Mouse (Mus musculus) kidney, embryonic 14.5 days (tissue): ENCODE measurements around the gene Map10. TPM values are rescaled to one million over a fixed set of nuclear protein-coding genes. Genes with fewer than 3 reads are reported as not detected.
A peak's percentile ranks its signal among the peaks of the same experiment; 100 is the strongest.

ENCODE experiments used
- ATAC-seq: fragments of 200-750 bp; cut with Nextera tagmentation; 2 replicates; pipeline ENCODE4 v1.8.0; 2017; ENCODE audit warnings: moderate number of reproducible peaks, mild to moderate bottlenecking, moderate TSS enrichment, moderate library complexity; ENCODE audit not compliant: low FRiP score, low TSS enrichment
- H3K27ac ChIP-seq: fragments of 300-500 bp; sonication (generic); 2 replicates; pipeline ENCODE4 v1.5.1; 2014; ENCODE audit warnings: low read depth, mild to moderate bottlenecking, low read length, moderate library complexity, mixed read lengths
- H3K27me3 ChIP-seq: fragments of 300-500 bp; sonication (generic); 2 replicates; pipeline ENCODE4 v1.6.1; 2014; ENCODE audit warnings: mild to moderate bottlenecking, low read length; ENCODE audit not compliant: control insufficient read depth, insufficient read depth
- H3K36me3 ChIP-seq: fragments of 300-500 bp; sonication (generic); 2 replicates; pipeline ENCODE4 v1.6.1; 2014; ENCODE audit warnings: low read length, mixed read lengths; ENCODE audit not compliant: control insufficient read depth, insufficient read depth
- H3K4me1 ChIP-seq: fragments of 300-500 bp; sonication (generic); 2 replicates; pipeline ENCODE4 v1.6.1; 2014; ENCODE audit warnings: low read length, mixed read lengths; ENCODE audit not compliant: control insufficient read depth, insufficient read depth
- H3K4me2 ChIP-seq: fragments of 300-500 bp; sonication (generic); replicated peaks from 2 replicates; pipeline ENCODE4 v1.6.1; 2014; ENCODE audit warnings: low read depth, mild to moderate bottlenecking, low read length
- H3K4me3 ChIP-seq: fragments of 300-500 bp; sonication (generic); 2 replicates; pipeline ENCODE4 v1.5.1; 2014; ENCODE audit warnings: mild to moderate bottlenecking, low read length
- H3K9ac ChIP-seq: fragments of 300-500 bp; sonication (generic); 2 replicates; pipeline ENCODE4 v1.6.1; 2014; ENCODE audit warnings: low read depth, mild to moderate bottlenecking, low read length, moderate library complexity
- H3K9me3 ChIP-seq: fragments of 300-500 bp; sonication (generic); 2 replicates; pipeline ENCODE4 v1.6.1; 2016; ENCODE audit warnings: low read length; ENCODE audit not compliant: control insufficient read depth
- WGBS: fragments of 180-500 bp; shearing (Covaris S2); extraction: QIAGEN DNeasy Blood & Tissue Kit; methylation state at CpG from one replicate; pipeline ENCODE4 v1.1.7; 2014; 5-methylcytosine and 5-hydroxymethylcytosine counted together
- polyA plus RNA-seq: library from polyadenylated mRNA; unstranded; fragments of >200 nt; fragmentation: Nextera tagmentation; extraction: Ambion mirVana; gene quantifications from 2 replicates; pipeline ENCODE4 v1.2.1, GENCODE M21; 2014

The Map10 gene
- polyA plus RNA-seq, 1 experiment from 2014 or later = 6.8 TPM

- H3K36me3 ChIP-seq = no peaks in the 10 kb centered on the region
- H3K4me1 ChIP-seq = peaks cover 9% of the 10 kb centered on the region
- no peak overlapping the region for H3K4me2 ChIP-seq
- no peaks in the 10 kb centered on the region for H3K27me3 ChIP-seq
- peaks cover 6% of the 10 kb centered on the region for H3K9me3 ChIP-seq
- WGBS = 36% methylated on average over 2 of the region's 2 CpGs
- no peak overlapping the region for H3K4me3 ChIP-seq
- no peak overlapping the region for H3K9ac ChIP-seq
- ATAC-seq = no peak
- H3K27ac ChIP-seq = no peak overlapping the region
Observed at GRCm38 (mm10) chr8:125665876-125666186, 3.8 kb upstream of the Map10 start.

- H3K4me3 ChIP-seq = no peak overlapping the region
- no peak overlapping the region for H3K27ac ChIP-seq
- no peaks in the 10 kb centered on the region for H3K27me3 ChIP-seq
- 30% methylated on average over 5 of the region's 5 CpGs for WGBS
- no peak overlapping the region for H3K9ac ChIP-seq
- no peak for ATAC-seq
- H3K9me3 ChIP-seq = peaks cover 10% of the 10 kb centered on the region
- H3K4me2 ChIP-seq = no peak overlapping the region
- peaks cover 9% of the 10 kb centered on the region for H3K4me1 ChIP-seq
- H3K36me3 ChIP-seq = no peaks in the 10 kb centered on the region
Observed at GRCm38 (mm10) chr8:125666201-125666600, 3.4 kb upstream of the Map10 start.

GRCm38 (mm10) chr8:125667248-125667647 lies 2.4 kb upstream of the Map10 start:
- no peak overlapping the region for H3K27ac ChIP-seq
- no peak overlapping the region for H3K4me2 ChIP-seq
- H3K9me3 ChIP-seq = peaks cover 21% of the 10 kb centered on the region
- no peaks in the 10 kb centered on the region for H3K36me3 ChIP-seq
- H3K27me3 ChIP-seq = no peaks in the 10 kb centered on the region
- no peak overlapping the region for H3K4me3 ChIP-seq
- no peak for ATAC-seq
- peaks cover 9% of the 10 kb centered on the region for H3K4me1 ChIP-seq
- WGBS = 76% methylated on average over 2 of the region's 2 CpGs
- no peak overlapping the region for H3K9ac ChIP-seq

GRCm38 (mm10) chr8:125669159-125669699 lies 389 bp upstream of the Map10 start:
- peaks cover 9% of the 10 kb centered on the region for H3K4me1 ChIP-seq
- no peaks in the 10 kb centered on the region for H3K27me3 ChIP-seq
- H3K27ac ChIP-seq = no peak overlapping the region
- no peaks in the 10 kb centered on the region for H3K36me3 ChIP-seq
- H3K9ac ChIP-seq = no peak overlapping the region
- H3K4me3 ChIP-seq = peak overlapping the region; percentile 38
- 79% methylated on average over 14 of the region's 14 CpGs for WGBS
- peaks cover 22% of the 10 kb centered on the region for H3K9me3 ChIP-seq
- peak; percentile 32; the same call in 1 of the 2 replicates for ATAC-seq
- peak overlapping the region; percentile 63 for H3K4me2 ChIP-seq

- over 99% methylated on average over 6 of the region's 6 CpGs for whole genome bisulfite sequencing
Observed at GRCm38 (mm10) chr8:125670420-125670819, 802 bp downstream of the Map10 start.

GRCm38 (mm10) chr8:125670906-125671305 lies 1.3 kb downstream of the Map10 start:
- no peak overlapping the region for H3K27ac ChIP-seq
- H3K4me3 ChIP-seq = no peak overlapping the region; the same call in 1 of the 2 replicates
- H3K27me3 ChIP-seq = no peaks in the 10 kb centered on the region
- H3K4me1 ChIP-seq = peaks cover 9% of the 10 kb centered on the region
- no peak for ATAC-seq
- WGBS = 95% methylated on average over 9 of the region's 9 CpGs
- H3K9me3 ChIP-seq = peaks cover 22% of the 10 kb centered on the region
- H3K36me3 ChIP-seq = no peaks in the 10 kb centered on the region
- H3K9ac ChIP-seq = no peak overlapping the region
- no peak overlapping the region for H3K4me2 ChIP-seq

More at GRCm38 (mm10) chr8:125670420-125670819, 802 bp downstream of the Map10 start:
- Histone ChIP-seq H3K4me2 (peak overlapping the region; percentile 63), H3K27me3 (no peaks in the 10 kb centered on the region), H3K27ac (no peak overlapping the region), H3K9ac (no peak overlapping the region), H3K4me1 (peaks cover 9% of the 10 kb centered on the region), H3K4me3 (peak overlapping the region; percentile 38), H3K9me3 (peaks cover 22% of the 10 kb centered on the region), H3K36me3 (no peaks in the 10 kb centered on the region)
- peak; percentile 25; the same call in 1 of the 2 replicates for ATAC-seq

GRCm38 (mm10) chr8:125671371-125671770 lies 1.8 kb downstream of the Map10 start:
- Histone ChIP-seq H3K9me3 (peaks cover 22% of the 10 kb centered on the region), H3K27ac (no peak overlapping the region), H3K36me3 (no peaks in the 10 kb centered on the region), H3K9ac (no peak overlapping the region), H3K4me2 (no peak overlapping the region), H3K4me3 (no peak overlapping the region; the same call in 1 of the 2 replicates), H3K27me3 (no peaks in the 10 kb centered on the region), H3K4me1 (peaks cover 5% of the 10 kb centered on the region)
- 98% methylated on average over 5 of the region's 5 CpGs for WGBS
- no peak for ATAC-seq

- Histone ChIP-seq H3K4me2 (no peak overlapping the region), H3K27ac (no peak overlapping the region), H3K9me3 (peaks cover 16% of the 10 kb centered on the region), H3K4me3 (no peak overlapping the region), H3K27me3 (no peaks in the 10 kb centered on the region), H3K4me1 (0 out of 2 replicates have a peak, but pooled peaks cover 3% of the 10 kb centered on the region), H3K9ac (no peak overlapping the region), H3K36me3 (no peaks in the 10 kb centered on the region)
- 87% methylated on average over 3 of the region's 3 CpGs for WGBS
- ATAC-seq = no peak
Observed at GRCm38 (mm10) chr8:125675796-125676195, 6.2 kb downstream of the Map10 start.

- 93% methylated on average over 6 of the region's 6 CpGs for whole genome bisulfite sequencing
- Histone ChIP-seq H3K4me3 (no peak overlapping the region), H3K4me1 (0 out of 2 replicates have a peak, but pooled peaks cover 3% of the 10 kb centered on the region), H3K9ac (no peak overlapping the region), H3K4me2 (no peak overlapping the region), H3K27me3 (no peaks in the 10 kb centered on the region), H3K36me3 (no peaks in the 10 kb centered on the region), H3K9me3 (no peaks in the 10 kb centered on the region), H3K27ac (no peak overlapping the region)
- no peak for ATAC-seq
Observed at GRCm38 (mm10) chr8:125677484-125677883, 7.9 kb downstream of the Map10 start.
